Mouse (Mus musculus) forebrain, postnatal 0 days (tissue): ENCODE results near the gene Tnfrsf11a. TPM values are rescaled to one million over a fixed set of nuclear protein-coding genes. Genes with fewer than 3 reads are reported as not detected.

Experiments
- ATAC-seq: fragments of 200-750 bp; cut with Nextera tagmentation; 2 replicates; pipeline ENCODE4 v1.8.0; 2017; ENCODE audit warnings: mild to moderate bottlenecking, moderate library complexity
- DNase-seq: peaks from one replicate; pipeline ENCODE4 v3.0.0-alpha.2; 2015
- H3K27ac ChIP-seq: fragments of 300-500 bp; sonication (generic); 2 replicates; pipeline ENCODE4 v1.5.1; 2014; ENCODE audit warnings: low read depth, mild to moderate bottlenecking, antibody characterized with exemption, low read length, moderate library complexity, mixed read lengths
- H3K27me3 ChIP-seq: fragments of 300-500 bp; sonication (generic); 2 replicates; pipeline ENCODE4 v1.6.1; 2014; ENCODE audit warnings: mild to moderate bottlenecking, low read length, mixed read lengths; ENCODE audit not compliant: insufficient read depth
- H3K36me3 ChIP-seq: fragments of 300-500 bp; sonication (generic); 2 replicates; pipeline ENCODE4 v1.6.1; 2014; ENCODE audit warnings: mild to moderate bottlenecking, moderate library complexity; ENCODE audit not compliant: insufficient read depth
- H3K4me1 ChIP-seq: fragments of 300-500 bp; sonication (generic); 2 replicates; pipeline ENCODE4 v1.6.1; 2014; ENCODE audit warnings: antibody characterized with exemption; ENCODE audit not compliant: insufficient read depth
- H3K4me2 ChIP-seq: fragments of 300-500 bp; sonication (generic); 2 replicates; pipeline ENCODE4 v1.6.1; 2014; ENCODE audit warnings: low read depth, mild to moderate bottlenecking, moderate library complexity
- H3K4me3 ChIP-seq: fragments of 300-500 bp; sonication (generic); 2 replicates; pipeline ENCODE4 v1.5.1; 2014; ENCODE audit warnings: low read depth, low read length, mixed read lengths
- H3K9ac ChIP-seq: fragments of 300-500 bp; sonication (generic); 2 replicates; pipeline ENCODE4 v1.6.1; 2014; ENCODE audit warnings: mild to moderate bottlenecking
- H3K9me3 ChIP-seq: fragments of 300-500 bp; sonication (generic); 2 replicates; pipeline ENCODE4 v1.6.1; 2016; ENCODE audit warnings: low read length
- CTCF ChIP-seq: sonication (generic); IDR thresholded peaks from 2 replicates; pipeline ENCODE4 v1.5.1; 2016; ENCODE audit warnings: antibody characterized with exemption, control low read depth, low read depth
- WGBS: fragments of 180-500 bp; shearing (Covaris S2); extraction: QIAGEN DNeasy Blood & Tissue Kit; methylation state at CpG from one replicate; pipeline ENCODE4 v1.1.7; 2014; 5-methylcytosine and 5-hydroxymethylcytosine counted together
- polyA plus RNA-seq: library from polyadenylated mRNA; unstranded; fragments of >200 nt; fragmentation: Nextera tagmentation; extraction: Ambion mirVana; gene quantifications from 2 replicates; pipeline ENCODE4 v1.2.1, GENCODE M21; 2015
- total RNA-seq: library from RNA; depleted of rRNA; stranded (reverse); fragments of >200 nt; gene quantifications from 2 replicates; pipeline ENCODE4 v1.2.3, GENCODE M21; 2014

Tnfrsf11a gene
- total and polyA plus RNA-seq, 2 experiments from 2014 or later: 0.62 to 2.3 TPM

GRCm38 (mm10) chr1:105848806-105849205, 68.3 kb downstream of the Tnfrsf11a start:
- Histone ChIP-seq H3K9ac (no peak overlapping the region), H3K4me1 (0 out of 2 replicates have a peak, but pooled peaks cover 4% of the 10 kb centered on the region), H3K4me3 (no peak overlapping the region), H3K27ac (no peak overlapping the region), H3K36me3 (no peaks in the 10 kb centered on the region), H3K4me2 (no peak overlapping the region), H3K9me3 (no peaks in the 10 kb centered on the region), H3K27me3 (no peaks in the 10 kb centered on the region)
- 89% methylated on average over 8 of the region's 8 CpGs for WGBS
- TF ChIP-seq CTCF: no peak
- no peak for ATAC-seq
- DNase-seq: no peak

GRCm38 (mm10) chr1:105851341-105851740, 70.8 kb downstream of the Tnfrsf11a start:
- Histone ChIP-seq H3K27ac (no peak overlapping the region), H3K4me3 (no peak overlapping the region), H3K27me3 (no peaks in the 10 kb centered on the region), H3K36me3 (no peaks in the 10 kb centered on the region), H3K9ac (no peak overlapping the region), H3K4me1 (no peaks in the 10 kb centered on the region), H3K4me2 (no peak overlapping the region), H3K9me3 (no peaks in the 10 kb centered on the region)
- DNase-seq: no peak
- 98% methylated on average over 2 of the region's 2 CpGs for WGBS
- no peak for ATAC-seq
- no peak for TF ChIP-seq CTCF

- no peak overlapping the region for H3K4me3 ChIP-seq
Observed at GRCm38 (mm10) chr1:105859740-105860139, 79.2 kb downstream of the Tnfrsf11a start.

GRCm38 (mm10) chr1:105876589-105876988, 96.1 kb downstream of the Tnfrsf11a start:
- DNase-seq (peak; percentile 52), ATAC-seq (peak; percentile 84)
- 42% methylated on average over 6 of the region's 6 CpGs for WGBS
- H3K27ac ChIP-seq: no peak overlapping the region
- peak; percentile 32 for TF ChIP-seq CTCF
- H3K27me3 ChIP-seq: no peaks in the 10 kb centered on the region
- no peak overlapping the region for H3K9ac ChIP-seq
- H3K4me3 ChIP-seq: no peak overlapping the region
- no peaks in the 10 kb centered on the region for H3K9me3 ChIP-seq
- H3K36me3 ChIP-seq: no peaks in the 10 kb centered on the region
- H3K4me2 ChIP-seq: no peak overlapping the region
- H3K4me1 ChIP-seq: no peaks in the 10 kb centered on the region

More at GRCm38 (mm10) chr1:105859740-105860139, 79.2 kb downstream of the Tnfrsf11a start:
- Histone ChIP-seq H3K4me2 (no peak overlapping the region), H3K9me3 (no peaks in the 10 kb centered on the region), H3K27me3 (no peaks in the 10 kb centered on the region), H3K36me3 (no peaks in the 10 kb centered on the region), H3K27ac (no peak overlapping the region), H3K9ac (no peak overlapping the region), H3K4me1 (no peaks in the 10 kb centered on the region)
- ATAC-seq (no peak), DNase-seq (no peak)
- 91% methylated on average over 2 of the region's 2 CpGs for WGBS
- no peak for TF ChIP-seq CTCF

GRCm38 (mm10) chr1:105877808-105878207, 97.3 kb downstream of the Tnfrsf11a start:
- no peak for TF ChIP-seq CTCF
- Histone ChIP-seq H3K36me3 (no peaks in the 10 kb centered on the region), H3K9me3 (no peaks in the 10 kb centered on the region), H3K27me3 (no peaks in the 10 kb centered on the region), H3K9ac (no peak overlapping the region), H3K4me2 (no peak overlapping the region), H3K27ac (no peak overlapping the region), H3K4me1 (no peaks in the 10 kb centered on the region), H3K4me3 (no peak overlapping the region)
- 83% methylated on average over 5 of the region's 5 CpGs for WGBS
- ATAC-seq (no peak), DNase-seq (no peak)

- 88% methylated on average over 11 of the region's 11 CpGs for WGBS
- ATAC-seq: no peak
- Histone ChIP-seq H3K27ac (no peak overlapping the region), H3K4me1 (no peaks in the 10 kb centered on the region), H3K9me3 (no peaks in the 10 kb centered on the region), H3K4me2 (no peak overlapping the region), H3K36me3 (no peaks in the 10 kb centered on the region), H3K27me3 (no peaks in the 10 kb centered on the region), H3K4me3 (no peak overlapping the region), H3K9ac (no peak overlapping the region)
- TF ChIP-seq CTCF: no peak
- no peak for DNase-seq
Observed at GRCm38 (mm10) chr1:105878416-105878815, 97.9 kb downstream of the Tnfrsf11a start.

GRCm38 (mm10) chr1:105880555-105881304, 100.2 kb downstream of the Tnfrsf11a start:
- Histone ChIP-seq H3K27ac (no peak overlapping the region), H3K4me1 (no peaks in the 10 kb centered on the region), H3K9me3 (no peaks in the 10 kb centered on the region), H3K36me3 (no peaks in the 10 kb centered on the region), H3K4me3 (no peak overlapping the region), H3K9ac (no peak overlapping the region), H3K4me2 (peak overlapping the region; percentile 26; the same call in 1 of the 2 replicates), H3K27me3 (no peaks in the 10 kb centered on the region)
- DNase-seq (no peak), ATAC-seq (peak; percentile 47)
- WGBS: 12% methylated on average over 24 of the region's 25 CpGs
- peak; percentile 51 for TF ChIP-seq CTCF
